Mouse (Mus musculus) liver, postnatal 0 days (tissue): ENCODE data around the gene Aadat.

ENCODE experiments used
- CTCF ChIP-seq: sonication (generic); IDR thresholded peaks from 2 replicates; pipeline ENCODE4 v1.5.1; 2016; ENCODE audit warnings: antibody characterized with exemption, low read depth
- EP300 ChIP-seq: IDR thresholded peaks from 2 replicates; pipeline ENCODE4 v1.6.1; 2016; ENCODE audit warnings: antibody characterized with exemption, low read depth, mild to moderate bottlenecking

GRCm38 (mm10) chr8:60490147-60490546 lies 15.6 kb upstream of the Aadat start:
- no peak for TF ChIP-seq CTCF
- no peak for TF ChIP-seq EP300
